Mouse (Mus musculus): ENCODE data around the gene Golt1a. TPM values are rescaled to one million over a fixed set of nuclear protein-coding genes. Genes with fewer than 3 reads are reported as not detected.
A peak's percentile ranks its signal among the peaks of the same experiment; 100 is the strongest.

The Golt1a gene
- polyA plus RNA-seq, 1 experiment = 1.1 TPM

DNA sequence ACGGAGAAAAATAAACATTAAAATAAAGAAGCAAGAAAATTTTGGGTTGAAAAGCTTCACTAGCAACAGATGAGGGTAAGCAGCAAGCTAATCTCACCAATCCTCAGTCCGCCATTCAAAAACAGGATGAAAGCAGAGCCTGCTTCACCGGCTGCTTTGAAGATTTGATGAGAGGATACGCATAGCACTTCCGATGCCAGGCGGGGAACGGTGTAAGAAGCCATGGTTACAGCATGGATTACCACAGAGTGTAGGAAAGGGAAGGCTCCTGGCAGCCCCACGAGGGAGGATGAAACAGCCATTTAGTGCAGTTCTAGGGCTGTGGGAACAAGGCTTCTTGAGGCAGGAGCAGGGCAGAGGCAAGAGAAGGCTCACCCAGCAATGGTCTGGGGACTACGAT is 42.2 kb downstream of the Golt1a start:
- 42% methylated on average over 9 of the region's 9 CpGs for WGBS
- TF ChIP-seq POLR2A (IDR thresholded peaks at IDR 0.05; ENCODE audit: borderline replicate concordance, extremely low read depth, low read depth, low read length) (no peak), CTCF (IDR thresholded peaks at IDR 0.05; ENCODE audit: insufficient read depth, low read length) (no peak)
- H3K4me3 ChIP-seq (replicated peaks; ENCODE audit: extremely low read depth, low read depth, low read length) = no peak overlapping the region
- no peaks in the 10 kb centered on the region for H3K4me1 ChIP-seq (ENCODE audit: control insufficient read depth, insufficient read depth, low read length)
- DNase-seq = no peak

DNA sequence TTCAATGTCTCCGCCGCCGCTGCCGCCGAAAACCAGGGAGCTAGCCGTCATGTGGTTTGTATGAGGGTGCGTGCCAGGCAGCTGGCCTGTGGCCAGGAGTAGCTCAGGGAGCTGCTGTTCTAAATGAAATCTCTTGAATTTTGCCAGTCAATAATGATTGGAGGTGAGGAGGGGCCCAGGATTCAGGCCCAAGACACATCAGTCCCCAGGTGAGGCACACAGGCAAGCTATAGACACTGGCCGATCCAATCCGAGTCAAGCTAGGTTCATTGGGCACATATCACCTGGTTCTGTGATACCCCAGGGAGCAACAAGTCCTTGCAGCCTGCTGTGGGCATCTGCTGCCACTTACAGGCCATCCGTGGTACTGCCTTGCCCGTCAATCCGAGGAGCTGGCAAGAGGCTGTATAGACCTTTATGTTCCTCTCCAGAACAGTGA is 43.8 kb downstream of the Golt1a start:
- TF ChIP-seq POLR2A (IDR thresholded peaks at IDR 0.05; ENCODE audit: borderline replicate concordance, extremely low read depth, low read depth, low read length) (no peak), CTCF (IDR thresholded peaks at IDR 0.05; ENCODE audit: insufficient read depth, low read length) (peak; percentile 99)
- Histone ChIP-seq H3K4me3 (replicated peaks; ENCODE audit: extremely low read depth, low read depth, low read length) (no peak overlapping the region), H3K4me1 (ENCODE audit: control insufficient read depth, insufficient read depth, low read length) (no peaks in the 10 kb centered on the region)
- peak; percentile 81 for DNase-seq
- 37% methylated on average over 12 of the region's 12 CpGs for WGBS

DNA sequence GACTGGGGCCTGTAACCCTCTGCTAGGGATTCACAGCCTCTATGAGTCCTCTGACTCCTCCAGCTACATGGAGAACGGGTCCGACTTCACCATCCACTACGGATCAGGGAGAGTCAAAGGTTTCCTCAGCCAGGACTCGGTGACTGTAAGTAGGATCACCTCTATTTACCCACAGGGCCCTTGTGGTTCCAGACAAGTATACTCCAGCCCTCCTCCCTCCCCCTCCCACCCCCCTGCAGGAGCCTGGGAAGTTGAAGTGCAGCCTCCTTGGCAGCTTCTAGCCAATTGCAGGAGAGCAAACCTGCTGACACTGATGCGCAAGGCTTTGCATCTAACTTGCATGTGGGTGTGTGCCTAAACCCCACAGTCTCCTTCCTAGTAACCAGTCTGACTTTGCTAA is 45.9 kb downstream of the Golt1a start:
- Histone ChIP-seq H3K4me3 (replicated peaks; ENCODE audit: extremely low read depth, low read depth, low read length) (no peak overlapping the region), H3K4me1 (ENCODE audit: control insufficient read depth, insufficient read depth, low read length) (no peaks in the 10 kb centered on the region)
- DNase-seq = no peak
- TF ChIP-seq POLR2A (IDR thresholded peaks at IDR 0.05; ENCODE audit: borderline replicate concordance, extremely low read depth, low read depth, low read length) (no peak), CTCF (IDR thresholded peaks at IDR 0.05; ENCODE audit: insufficient read depth, low read length) (no peak)
- 49% methylated on average over 5 of the region's 5 CpGs for WGBS

DNA sequence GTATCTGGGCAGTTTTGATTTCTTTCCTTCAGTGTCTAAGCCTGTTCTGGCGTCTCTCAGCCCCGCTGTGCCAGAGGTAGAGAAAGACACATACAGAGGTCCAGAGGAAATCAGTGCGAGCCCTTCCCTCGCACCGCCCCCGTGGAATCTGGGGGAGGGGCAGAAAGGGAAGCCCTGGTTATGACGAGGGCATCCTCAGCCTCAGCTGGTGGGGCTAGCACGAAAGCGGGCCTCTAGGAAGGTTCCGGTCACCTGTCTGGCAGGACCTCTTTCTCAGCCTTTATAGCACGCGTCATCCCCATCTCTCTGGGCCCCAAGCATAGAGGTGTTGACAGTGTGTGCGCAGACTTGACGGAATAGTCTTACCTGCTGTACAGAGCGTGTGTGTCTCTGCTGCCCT is 46.3 kb downstream of the Golt1a start:
- no peaks in the 10 kb centered on the region for H3K4me1 ChIP-seq (ENCODE audit: control insufficient read depth, insufficient read depth, low read length)
- DNase-seq = no peak
- WGBS = 56% methylated on average over 15 of the region's 15 CpGs
- H3K4me3 ChIP-seq (replicated peaks; ENCODE audit: extremely low read depth, low read depth, low read length) = no peak overlapping the region
- no peak for TF ChIP-seq POLR2A (IDR thresholded peaks at IDR 0.05; ENCODE audit: borderline replicate concordance, extremely low read depth, low read depth, low read length)
- no peak for TF ChIP-seq CTCF (IDR thresholded peaks at IDR 0.05; ENCODE audit: insufficient read depth, low read length)

DNA sequence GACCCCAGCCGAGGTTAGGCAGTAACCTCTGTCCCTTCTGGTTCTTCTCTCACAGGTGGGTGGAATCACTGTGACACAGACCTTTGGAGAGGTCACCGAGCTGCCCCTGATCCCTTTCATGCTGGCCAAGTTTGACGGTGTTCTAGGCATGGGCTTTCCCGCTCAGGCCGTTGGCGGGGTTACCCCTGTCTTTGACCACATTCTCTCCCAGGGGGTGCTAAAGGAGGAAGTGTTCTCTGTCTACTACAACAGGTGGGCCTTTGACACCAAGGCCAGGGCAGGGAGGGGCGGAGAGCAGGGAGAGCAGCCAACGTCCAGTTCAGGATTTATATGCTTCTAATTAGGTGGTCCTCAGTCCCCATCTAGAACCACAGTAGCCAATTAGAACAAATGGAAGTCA is 46.7 kb downstream of the Golt1a start:
- DNase-seq = no peak
- Histone ChIP-seq H3K4me3 (replicated peaks; ENCODE audit: extremely low read depth, low read depth, low read length) (no peak overlapping the region), H3K4me1 (ENCODE audit: control insufficient read depth, insufficient read depth, low read length) (no peaks in the 10 kb centered on the region)
- 58% methylated on average over 8 of the region's 8 CpGs for WGBS
- no peak for TF ChIP-seq CTCF (IDR thresholded peaks at IDR 0.05; ENCODE audit: insufficient read depth, low read length)
- no peak for TF ChIP-seq POLR2A (IDR thresholded peaks at IDR 0.05; ENCODE audit: borderline replicate concordance, extremely low read depth, low read depth, low read length)

DNA sequence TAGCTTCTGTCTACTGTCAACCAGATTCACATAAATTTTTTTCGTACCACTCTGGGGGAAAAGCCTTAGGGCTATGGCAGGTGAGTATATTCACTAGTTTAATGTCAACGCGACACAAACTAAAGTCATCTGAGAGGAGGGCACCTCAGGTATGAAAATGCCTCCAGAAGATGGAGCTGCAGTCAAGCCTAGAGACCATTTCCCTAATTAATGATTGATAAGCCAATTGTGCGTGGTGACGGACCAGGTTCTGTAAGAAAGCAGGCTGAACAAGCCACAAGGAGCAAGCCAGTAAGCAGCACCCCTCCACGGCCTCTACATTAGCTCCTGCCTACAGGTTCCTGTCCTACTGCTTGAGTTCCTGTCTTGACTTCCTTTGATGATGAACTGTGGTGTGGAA is 51.4 kb downstream of the Golt1a start:
- no peak for TF ChIP-seq POLR2A (IDR thresholded peaks at IDR 0.05; ENCODE audit: borderline replicate concordance, extremely low read depth, low read depth, low read length)
- TF ChIP-seq CTCF (IDR thresholded peaks at IDR 0.05; ENCODE audit: insufficient read depth, low read length) = no peak
- WGBS = 87% methylated on average over 6 of the region's 6 CpGs
- H3K4me1 ChIP-seq (ENCODE audit: control insufficient read depth, insufficient read depth, low read length) = no peaks in the 10 kb centered on the region
- H3K4me3 ChIP-seq (replicated peaks; ENCODE audit: extremely low read depth, low read depth, low read length) = no peak overlapping the region
- DNase-seq = no peak

DNA sequence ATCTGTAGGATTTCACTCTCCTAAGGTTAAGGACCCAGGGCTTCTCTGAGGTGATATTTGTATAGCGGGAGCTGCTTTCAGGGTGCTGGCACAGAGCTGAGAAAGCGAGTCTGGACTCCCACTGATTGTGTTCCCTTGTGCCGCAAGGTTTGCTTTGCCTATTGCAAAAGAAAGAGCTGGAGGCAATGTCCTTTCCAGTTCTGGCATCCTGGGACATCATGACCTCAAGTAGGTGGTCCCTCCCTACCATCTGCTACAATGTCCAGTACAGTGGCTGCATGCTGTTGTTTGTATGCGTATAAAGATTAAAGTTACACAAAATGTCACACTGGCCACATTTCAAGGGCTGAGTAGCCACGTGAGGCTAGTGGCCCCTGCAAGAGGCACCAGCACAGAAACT is 52.5 kb downstream of the Golt1a start:
- Histone ChIP-seq H3K4me3 (replicated peaks; ENCODE audit: extremely low read depth, low read depth, low read length) (no peak overlapping the region), H3K4me1 (ENCODE audit: control insufficient read depth, insufficient read depth, low read length) (no peaks in the 10 kb centered on the region)
- TF ChIP-seq CTCF (IDR thresholded peaks at IDR 0.05; ENCODE audit: insufficient read depth, low read length) (no peak), POLR2A (IDR thresholded peaks at IDR 0.05; ENCODE audit: borderline replicate concordance, extremely low read depth, low read depth, low read length) (no peak)
- DNase-seq = no peak
- WGBS = 89% methylated on average over 5 of the region's 5 CpGs

DNA sequence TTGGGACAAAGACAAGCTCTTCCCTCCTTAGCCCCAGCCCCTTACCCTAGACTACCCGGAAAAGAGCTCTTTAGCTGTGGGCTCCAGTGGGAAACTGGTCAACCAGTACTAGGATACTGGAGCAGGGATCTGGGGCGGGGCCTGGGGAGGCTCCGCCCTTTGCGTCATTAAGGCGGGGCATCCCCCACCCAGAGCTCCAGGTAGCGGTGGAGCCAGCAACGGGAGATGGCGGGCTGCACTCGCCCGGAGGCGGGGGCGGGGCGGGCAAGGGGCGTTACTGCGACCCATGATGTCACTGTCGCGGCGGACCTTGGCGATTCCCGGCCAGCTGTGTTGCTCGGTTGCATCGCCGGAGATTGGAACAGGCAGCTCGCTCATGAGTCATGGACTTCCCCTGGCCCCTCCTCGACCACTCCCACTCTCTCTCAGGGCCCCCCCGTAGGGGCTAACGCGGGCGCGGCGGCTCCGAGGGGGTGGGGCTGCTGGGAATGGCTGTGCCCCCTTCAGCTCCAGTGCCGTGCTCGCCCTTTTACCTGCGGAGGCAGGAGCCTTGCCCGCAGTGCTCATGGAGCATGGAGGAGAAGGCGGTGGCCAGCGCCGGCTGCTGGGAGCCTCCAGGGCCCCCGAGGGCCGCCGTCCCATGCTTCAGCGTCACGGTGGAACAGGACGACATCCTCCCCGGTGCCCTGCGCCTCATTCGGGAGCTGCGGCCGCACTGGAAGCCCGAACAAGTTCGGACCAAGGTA is 53.8 kb downstream of the Golt1a start, which contains the start of gene Etnk2:
Gene Etnk2, plus strand, starts transcription at position 297 of the 746 bp plus-strand sequence.
- DNase-seq = peak; percentile 68
- under 1% methylated on average over 52 of the region's 52 CpGs for WGBS
- TF ChIP-seq POLR2A (IDR thresholded peaks at IDR 0.05; ENCODE audit: borderline replicate concordance, extremely low read depth, low read depth, low read length) = no peak
- no peak for TF ChIP-seq CTCF (IDR thresholded peaks at IDR 0.05; ENCODE audit: insufficient read depth, low read length)
- Histone ChIP-seq H3K4me1 (ENCODE audit: control insufficient read depth, insufficient read depth, low read length) (no peaks in the 10 kb centered on the region), H3K4me3 (replicated peaks; ENCODE audit: extremely low read depth, low read depth, low read length) (peak within 1 kb of the TSS; percentile 45)

DNA sequence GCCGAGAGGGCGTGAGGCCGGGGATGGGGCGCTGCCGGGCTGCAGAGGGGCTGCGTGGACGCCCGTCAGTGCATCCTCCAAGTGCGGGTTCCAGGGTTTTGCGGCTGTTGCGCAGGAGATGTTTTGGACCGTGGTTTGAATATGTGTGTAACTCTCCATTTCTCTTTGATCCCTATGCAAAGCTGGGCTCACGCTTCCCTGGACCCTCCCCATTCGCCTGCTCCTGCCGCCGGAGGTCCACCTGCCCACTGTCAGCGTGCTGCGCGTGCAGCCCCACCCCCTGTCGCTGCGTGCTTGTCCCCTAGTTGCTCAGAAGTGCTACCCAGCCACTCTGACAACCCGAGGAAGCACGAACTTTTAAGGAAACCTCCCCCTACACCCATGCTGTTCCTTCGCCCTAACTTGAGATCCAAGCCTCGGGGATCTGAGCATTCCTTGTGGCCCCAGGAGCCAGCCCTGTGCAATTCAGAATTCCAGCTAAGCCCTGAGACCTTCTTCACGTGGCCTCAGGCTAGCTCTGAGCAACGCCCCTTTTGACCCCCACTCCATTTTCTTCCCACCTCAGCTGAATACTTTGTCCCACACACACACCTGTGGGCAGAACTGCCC is 54.5 kb downstream of the Golt1a start:
- no peak for TF ChIP-seq POLR2A (IDR thresholded peaks at IDR 0.05; ENCODE audit: borderline replicate concordance, extremely low read depth, low read depth, low read length)
- TF ChIP-seq CTCF (IDR thresholded peaks at IDR 0.05; ENCODE audit: insufficient read depth, low read length) = no peak
- whole genome bisulfite sequencing = 8% methylated on average over 27 of the region's 27 CpGs
- DNase-seq = no peak
- Histone ChIP-seq H3K4me3 (replicated peaks; ENCODE audit: extremely low read depth, low read depth, low read length) (no peak overlapping the region), H3K4me1 (ENCODE audit: control insufficient read depth, insufficient read depth, low read length) (no peaks in the 10 kb centered on the region)

DNA sequence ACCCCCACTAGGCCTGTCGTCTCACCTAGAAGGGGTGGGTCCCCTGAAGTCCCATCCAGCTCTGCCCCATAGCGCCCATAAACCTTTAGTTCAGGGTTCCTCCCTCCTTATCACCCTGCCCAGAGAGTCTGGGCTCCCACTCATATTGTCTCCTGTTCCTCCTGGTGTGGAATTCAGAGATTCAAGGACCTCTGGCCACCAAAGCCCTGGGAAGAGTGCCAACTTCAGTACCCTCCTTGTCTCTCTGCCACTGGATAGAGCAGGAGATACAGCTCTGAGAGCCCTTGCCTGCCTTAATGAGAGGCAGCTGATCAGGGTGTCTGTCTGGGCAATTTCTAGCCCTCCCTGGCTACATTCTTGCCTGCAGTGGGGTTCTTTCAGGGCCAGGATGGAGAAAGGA is 55.3 kb downstream of the Golt1a start:
- Histone ChIP-seq H3K4me3 (replicated peaks; ENCODE audit: extremely low read depth, low read depth, low read length) (no peak overlapping the region), H3K4me1 (ENCODE audit: control insufficient read depth, insufficient read depth, low read length) (no peaks in the 10 kb centered on the region)
- DNase-seq = no peak
- TF ChIP-seq CTCF (IDR thresholded peaks at IDR 0.05; ENCODE audit: insufficient read depth, low read length) (no peak), POLR2A (IDR thresholded peaks at IDR 0.05; ENCODE audit: borderline replicate concordance, extremely low read depth, low read depth, low read length) (no peak)
- WGBS = 73% methylated on average over 2 of the region's 2 CpGs
